Mouse (Mus musculus) neural tube, embryonic 13.5 days (tissue): ENCODE data around the gene Gmds. TPM values are rescaled to one million over a fixed set of nuclear protein-coding genes. Genes with fewer than 3 reads are reported as not detected.

Experiments used
- ATAC-seq: fragments of 200-750 bp; cut with Nextera tagmentation; 2 replicates; pipeline ENCODE4 v1.8.0; 2017; ENCODE audit warnings: low read depth, mild to moderate bottlenecking, moderate TSS enrichment, moderate library complexity
- H3K27ac ChIP-seq: fragments of 300-500 bp; sonication (generic); replicated peaks from 2 replicates; pipeline ENCODE4 v1.5.1; 2015; ENCODE audit warnings: moderate library complexity, mild to moderate bottlenecking, inconsistent platforms
- H3K27me3 ChIP-seq: fragments of 300-500 bp; sonication (generic); 2 replicates; pipeline ENCODE4 v1.6.1; 2015; ENCODE audit warnings: mild to moderate bottlenecking, inconsistent platforms
- H3K36me3 ChIP-seq: fragments of 300-500 bp; sonication (generic); 2 replicates; pipeline ENCODE4 v1.6.1; 2015; ENCODE audit warnings: mild to moderate bottlenecking, inconsistent platforms
- H3K4me1 ChIP-seq: fragments of 300-500 bp; sonication (generic); replicated peaks from 2 replicates; pipeline ENCODE4 v1.6.1; 2015; ENCODE audit warnings: inconsistent platforms
- H3K4me2 ChIP-seq: fragments of 300-500 bp; sonication (generic); 2 replicates; pipeline ENCODE4 v1.6.1; 2015; ENCODE audit warnings: inconsistent platforms, mild to moderate bottlenecking, moderate library complexity
- H3K4me3 ChIP-seq: fragments of 300-500 bp; sonication (generic); 2 replicates; pipeline ENCODE4 v1.5.1; 2015; ENCODE audit warnings: mild to moderate bottlenecking, inconsistent platforms
- H3K9ac ChIP-seq: fragments of 300-500 bp; sonication (generic); 2 replicates; pipeline ENCODE4 v1.6.1; 2015; ENCODE audit warnings: moderate library complexity, mild to moderate bottlenecking, inconsistent platforms
- H3K9me3 ChIP-seq: fragments of 300-500 bp; sonication (generic); 2 replicates; pipeline ENCODE4 v1.6.1; 2016; ENCODE audit warnings: inconsistent platforms
- WGBS: fragments of 180-500 bp; shearing (Covaris S2); methylation state at CpG from one replicate; pipeline ENCODE4 v1.1.7; 2015; 5-methylcytosine and 5-hydroxymethylcytosine counted together
- polyA plus RNA-seq: library from polyadenylated mRNA; unstranded; fragments of >200 nt; fragmentation: Nextera tagmentation; extraction: Ambion mirVana; gene quantifications from 2 replicates; pipeline ENCODE4 v1.2.1, GENCODE M21; 2015

Gmds gene
- polyA plus RNA-seq, 1 experiment from 2014 or later = 37.1 TPM

- no peak overlapping the region for H3K4me3 ChIP-seq
- 81% methylated on average over 3 of the region's 3 CpGs for WGBS
- H3K27ac ChIP-seq = no peak overlapping the region
- H3K27me3 ChIP-seq = peaks cover 12% of the 10 kb centered on the region; the same call in 1 of the 2 replicates
- H3K4me2 ChIP-seq = no peak overlapping the region
- no peaks in the 10 kb centered on the region for H3K36me3 ChIP-seq
- no peak for ATAC-seq
- H3K4me1 ChIP-seq = no peaks in the 10 kb centered on the region
- no peak overlapping the region for H3K9ac ChIP-seq
- H3K9me3 ChIP-seq = no peaks in the 10 kb centered on the region
Observed at GRCm38 (mm10) chr13:32312663-32313062, 25.9 kb downstream of the Gmds start.

- ATAC-seq = no peak
- Histone ChIP-seq H3K9ac (no peak overlapping the region), H3K4me2 (no peak overlapping the region), H3K27me3 (peaks cover 4% of the 10 kb centered on the region; the same call in 1 of the 2 replicates), H3K9me3 (no peaks in the 10 kb centered on the region), H3K4me3 (no peak overlapping the region), H3K36me3 (no peaks in the 10 kb centered on the region), H3K4me1 (no peaks in the 10 kb centered on the region), H3K27ac (no peak overlapping the region)
- 85% methylated on average over 2 of the region's 2 CpGs for WGBS
Observed at GRCm38 (mm10) chr13:32311476-32311875, 27.1 kb downstream of the Gmds start.

GRCm38 (mm10) chr13:32298456-32298855 lies 40.1 kb downstream of the Gmds start:
- no peak for ATAC-seq
- H3K27ac ChIP-seq = no peak overlapping the region

GRCm38 (mm10) chr13:32297398-32297797 lies 41.1 kb downstream of the Gmds start:
- peaks cover 4% of the 10 kb centered on the region for H3K4me1 ChIP-seq
- H3K4me2 ChIP-seq = no peak overlapping the region
- no peaks in the 10 kb centered on the region for H3K36me3 ChIP-seq
- WGBS = 56% methylated on average over 5 of the region's 5 CpGs
- H3K4me3 ChIP-seq = no peak overlapping the region
- peak; percentile 59; the same call in 1 of the 2 replicates for ATAC-seq
- no peak overlapping the region for H3K27ac ChIP-seq
- H3K9ac ChIP-seq = no peak overlapping the region
- H3K27me3 ChIP-seq = no peaks in the 10 kb centered on the region
- no peaks in the 10 kb centered on the region for H3K9me3 ChIP-seq

More at GRCm38 (mm10) chr13:32298456-32298855, 40.1 kb downstream of the Gmds start:
- H3K4me2 ChIP-seq = no peak overlapping the region
- no peaks in the 10 kb centered on the region for H3K9me3 ChIP-seq
- 11% methylated on average over 1 of the region's 1 CpGs for WGBS
- no peak overlapping the region for H3K9ac ChIP-seq
- no peak overlapping the region for H3K4me3 ChIP-seq
- H3K4me1 ChIP-seq = peaks cover 4% of the 10 kb centered on the region
- no peaks in the 10 kb centered on the region for H3K36me3 ChIP-seq
- H3K27me3 ChIP-seq = no peaks in the 10 kb centered on the region

GRCm38 (mm10) chr13:32294416-32295195 lies 43.9 kb downstream of the Gmds start:
- H3K4me2 ChIP-seq = no peak overlapping the region
- no peaks in the 10 kb centered on the region for H3K36me3 ChIP-seq
- peaks cover 4% of the 10 kb centered on the region for H3K4me1 ChIP-seq
- no peak overlapping the region for H3K9ac ChIP-seq
- no peaks in the 10 kb centered on the region for H3K27me3 ChIP-seq
- no peak for ATAC-seq
- no peak overlapping the region for H3K4me3 ChIP-seq
- H3K9me3 ChIP-seq = no peaks in the 10 kb centered on the region
- H3K27ac ChIP-seq = no peak overlapping the region
- 62% methylated on average over 3 of the region's 3 CpGs for WGBS

GRCm38 (mm10) chr13:32272937-32273496 lies 65.5 kb downstream of the Gmds start:
- Histone ChIP-seq H3K4me3 (no peak overlapping the region), H3K9me3 (no peaks in the 10 kb centered on the region), H3K4me2 (no peak overlapping the region), H3K4me1 (no peaks in the 10 kb centered on the region), H3K9ac (no peak overlapping the region), H3K36me3 (no peaks in the 10 kb centered on the region), H3K27ac (no peak overlapping the region), H3K27me3 (no peaks in the 10 kb centered on the region)
- no peak for ATAC-seq
- WGBS = 76% methylated on average over 2 of the region's 2 CpGs

- WGBS = 75% methylated on average over 2 of the region's 2 CpGs
Observed at GRCm38 (mm10) chr13:32269757-32270156, 68.8 kb downstream of the Gmds start.

GRCm38 (mm10) chr13:32269261-32269660 lies 69.3 kb downstream of the Gmds start:
- H3K4me3 ChIP-seq = no peak overlapping the region
- ATAC-seq = no peak
- no peak overlapping the region for H3K27ac ChIP-seq
- no peak overlapping the region for H3K4me2 ChIP-seq
- H3K4me1 ChIP-seq = peaks cover 9% of the 10 kb centered on the region
- no peaks in the 10 kb centered on the region for H3K9me3 ChIP-seq
- H3K27me3 ChIP-seq = no peaks in the 10 kb centered on the region
- no peaks in the 10 kb centered on the region for H3K36me3 ChIP-seq
- H3K9ac ChIP-seq = no peak overlapping the region
- 82% methylated on average over 2 of the region's 2 CpGs for WGBS

More at GRCm38 (mm10) chr13:32269757-32270156, 68.8 kb downstream of the Gmds start:
- H3K4me3 ChIP-seq = no peak overlapping the region
- H3K9me3 ChIP-seq = no peaks in the 10 kb centered on the region
- no peaks in the 10 kb centered on the region for H3K27me3 ChIP-seq
- H3K4me1 ChIP-seq = peaks cover 9% of the 10 kb centered on the region
- H3K4me2 ChIP-seq = no peak overlapping the region
- no peak overlapping the region for H3K27ac ChIP-seq
- H3K36me3 ChIP-seq = no peaks in the 10 kb centered on the region
- ATAC-seq = no peak
- H3K9ac ChIP-seq = no peak overlapping the region

GRCm38 (mm10) chr13:32268284-32268683 lies 70.3 kb downstream of the Gmds start:
- H3K4me1 ChIP-seq = peaks cover 9% of the 10 kb centered on the region
- H3K27ac ChIP-seq = no peak overlapping the region
- no peak overlapping the region for H3K9ac ChIP-seq
- H3K27me3 ChIP-seq = no peaks in the 10 kb centered on the region
- H3K4me3 ChIP-seq = no peak overlapping the region
- WGBS = 21% methylated on average over 3 of the region's 3 CpGs
- H3K36me3 ChIP-seq = no peaks in the 10 kb centered on the region
- H3K4me2 ChIP-seq = no peak overlapping the region
- no peaks in the 10 kb centered on the region for H3K9me3 ChIP-seq
- no peak for ATAC-seq

GRCm38 (mm10) chr13:32267184-32267775 lies 71.3 kb downstream of the Gmds start:
- WGBS = 48% methylated on average over 2 of the region's 2 CpGs
- Histone ChIP-seq H3K4me1 (peaks cover 9% of the 10 kb centered on the region), H3K9ac (no peak overlapping the region), H3K27ac (no peak overlapping the region), H3K4me3 (no peak overlapping the region), H3K27me3 (no peaks in the 10 kb centered on the region), H3K9me3 (no peaks in the 10 kb centered on the region), H3K4me2 (no peak overlapping the region), H3K36me3 (no peaks in the 10 kb centered on the region)
- ATAC-seq = no peak

GRCm38 (mm10) chr13:32266721-32267120 lies 71.8 kb downstream of the Gmds start:
- H3K27me3 ChIP-seq = no peaks in the 10 kb centered on the region
- H3K4me3 ChIP-seq = no peak overlapping the region
- WGBS = 72% methylated on average over 3 of the region's 3 CpGs
- peaks cover 9% of the 10 kb centered on the region for H3K4me1 ChIP-seq
- H3K4me2 ChIP-seq = no peak overlapping the region
- H3K36me3 ChIP-seq = no peaks in the 10 kb centered on the region
- H3K9ac ChIP-seq = no peak overlapping the region
- H3K27ac ChIP-seq = no peak overlapping the region
- H3K9me3 ChIP-seq = no peaks in the 10 kb centered on the region
- no peak for ATAC-seq

GRCm38 (mm10) chr13:32256121-32256520 lies 82.4 kb downstream of the Gmds start:
- no peak for ATAC-seq
- H3K4me1 ChIP-seq = no peaks in the 10 kb centered on the region
- H3K36me3 ChIP-seq = no peaks in the 10 kb centered on the region
- H3K27ac ChIP-seq = no peak overlapping the region
- no peak overlapping the region for H3K4me3 ChIP-seq
- H3K9ac ChIP-seq = no peak overlapping the region
- no peaks in the 10 kb centered on the region for H3K27me3 ChIP-seq
- no peaks in the 10 kb centered on the region for H3K9me3 ChIP-seq
- no peak overlapping the region for H3K4me2 ChIP-seq
- 75% methylated on average over 2 of the region's 2 CpGs for WGBS
